Comparison of ENCODE assay signal across 28 mouse cellular contexts in the genomic region with DNA sequence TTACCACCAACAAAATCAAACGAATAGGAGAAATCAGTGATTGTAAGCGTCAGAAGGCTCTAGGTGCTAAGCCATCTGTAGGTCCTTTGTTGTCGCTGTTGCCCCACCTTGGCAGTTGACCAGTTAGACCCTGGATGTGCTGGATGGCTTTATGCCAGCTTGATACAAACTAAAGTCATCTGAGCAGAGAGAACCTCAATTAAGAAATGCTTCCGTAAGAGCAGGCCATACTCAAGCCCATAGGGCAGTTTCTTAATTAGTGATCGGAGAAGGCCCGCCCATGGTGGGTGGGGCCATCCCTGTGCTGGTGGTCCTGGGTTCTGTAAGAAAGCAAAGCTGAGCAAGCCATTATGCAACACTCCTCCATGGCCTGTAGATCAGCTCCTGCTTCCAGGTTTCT.
DNase-seq lines count a peak whose midpoint lies in the region; ATAC-seq and TF ChIP-seq lines count a peak whose summit lies in the region.
"Had no signal": no experiment of that assay in that cellular context is flagged by ENCODE, and none has a peak within 500 bp of the region (broad histone marks: within the 10 kb centered on the region; RNA-seq: fewer than 3 reads in every experiment).

No protein-coding gene starts in this region.

- no peaks in the 10 kb centered on the region for H3K9me3 ChIP-seq in forebrain, embryonic 13.5 days (replicated peaks)
- H3K9me3 ChIP-seq in forebrain, embryonic 12.5 days, result no peaks in the 10 kb centered on the region
- no peaks in the 10 kb centered on the region for H3K9me3 ChIP-seq in kidney, embryonic 16.5 days (ENCODE audit: low read length)
- H3K9me3 ChIP-seq in kidney, embryonic 14.5 days (ENCODE audit: control insufficient read depth, low read length), result no peaks in the 10 kb centered on the region
- H3K9me3 ChIP-seq in midbrain, postnatal 0 days (ENCODE audit: low read length), result no peaks in the 10 kb centered on the region
- no peaks in the 10 kb centered on the region for H3K9me3 ChIP-seq in midbrain, embryonic 11.5 days (ENCODE audit: control insufficient read depth, low read length)
- H3K9me3 ChIP-seq: embryonic facial prominence, embryonic 13.5 days; forebrain, embryonic 15.5 days; G1E; heart, embryonic 10.5 days; heart, embryonic 13.5 days; intestine, embryonic 15.5 days had no signal

- H3K9ac ChIP-seq in forebrain, embryonic 13.5 days, result no peak overlapping the region
- no peak overlapping the region for H3K9ac ChIP-seq in forebrain, embryonic 12.5 days
- no peak overlapping the region for H3K9ac ChIP-seq in kidney, embryonic 16.5 days (replicated peaks; ENCODE audit: low read length)
- H3K9ac ChIP-seq in kidney, embryonic 14.5 days (ENCODE audit: low read depth, low read length), result no peak overlapping the region
- no peak overlapping the region for H3K9ac ChIP-seq in midbrain, postnatal 0 days (replicated peaks; ENCODE audit: low read length, poor library complexity, severe bottlenecking)
- H3K9ac ChIP-seq in midbrain, embryonic 11.5 days (ENCODE audit: low read length), result no peak overlapping the region
- H3K9ac ChIP-seq: embryonic facial prominence, embryonic 13.5 days; forebrain, embryonic 15.5 days; heart, embryonic 13.5 days; hindbrain, embryonic 14.5 days; intestine, embryonic 15.5 days had no signal

- no peak overlapping the region for H3K4me2 ChIP-seq in forebrain, embryonic 13.5 days
- H3K4me2 ChIP-seq in forebrain, embryonic 12.5 days, result no peak overlapping the region
- no peak overlapping the region for H3K4me2 ChIP-seq in kidney, embryonic 16.5 days (replicated peaks; ENCODE audit: low read depth, low read length)
- no peak overlapping the region for H3K4me2 ChIP-seq in kidney, embryonic 14.5 days (replicated peaks; ENCODE audit: low read depth, low read length)
- no peak overlapping the region for H3K4me2 ChIP-seq in midbrain, postnatal 0 days (ENCODE audit: low read depth, low read length, poor library complexity, severe bottlenecking)
- H3K4me2 ChIP-seq in midbrain, embryonic 11.5 days, result no peak overlapping the region
- H3K4me2 ChIP-seq: embryonic facial prominence, embryonic 13.5 days; forebrain, embryonic 15.5 days; heart, embryonic 13.5 days; hindbrain, embryonic 14.5 days; intestine, embryonic 15.5 days had no signal

- H3K27me3 ChIP-seq in forebrain, embryonic 13.5 days, result no peaks in the 10 kb centered on the region
- no peaks in the 10 kb centered on the region for H3K27me3 ChIP-seq in forebrain, embryonic 12.5 days
- no peaks in the 10 kb centered on the region for H3K27me3 ChIP-seq in kidney, embryonic 16.5 days (ENCODE audit: insufficient read depth, low read length)
- H3K27me3 ChIP-seq in kidney, embryonic 14.5 days (ENCODE audit: control insufficient read depth, insufficient read depth, low read length), result no peaks in the 10 kb centered on the region
- no peaks in the 10 kb centered on the region for H3K27me3 ChIP-seq in midbrain, postnatal 0 days (ENCODE audit: insufficient read depth, low read length)
- no peaks in the 10 kb centered on the region for H3K27me3 ChIP-seq in midbrain, embryonic 11.5 days (ENCODE audit: control insufficient read depth, insufficient read depth, low read length)
- H3K27me3 ChIP-seq: CH12.LX; embryonic facial prominence, embryonic 13.5 days; forebrain, embryonic 15.5 days; heart, embryonic 13.5 days; intestine, embryonic 15.5 days; Patski had no signal

- no peaks in the 10 kb centered on the region for H3K36me3 ChIP-seq in forebrain, embryonic 13.5 days (ENCODE audit: poor library complexity, severe bottlenecking)
- H3K36me3 ChIP-seq in forebrain, embryonic 12.5 days (replicated peaks), result no peaks in the 10 kb centered on the region
- H3K36me3 ChIP-seq in kidney, embryonic 16.5 days (ENCODE audit: insufficient read depth, low read length), result no peaks in the 10 kb centered on the region
- no peaks in the 10 kb centered on the region for H3K36me3 ChIP-seq in kidney, embryonic 14.5 days (ENCODE audit: control insufficient read depth, insufficient read depth, low read length)
- no peaks in the 10 kb centered on the region for H3K36me3 ChIP-seq in midbrain, postnatal 0 days (ENCODE audit: insufficient read depth, low read length)
- no peaks in the 10 kb centered on the region for H3K36me3 ChIP-seq in midbrain, embryonic 11.5 days (ENCODE audit: control insufficient read depth, insufficient read depth, low read length)
- H3K36me3 ChIP-seq: embryonic facial prominence, embryonic 13.5 days; forebrain, embryonic 15.5 days; G1E; heart, embryonic 10.5 days; heart, embryonic 13.5 days; intestine, embryonic 15.5 days had no signal

- WGBS in forebrain, embryonic 13.5 days, result 65% methylated on average over 6 of the region's 6 CpGs
- WGBS in forebrain, embryonic 12.5 days, result 82% methylated on average over 6 of the region's 6 CpGs
- WGBS in kidney, embryonic 16.5 days, result 80% methylated on average over 6 of the region's 6 CpGs
- 87% methylated on average over 6 of the region's 6 CpGs for WGBS in kidney, embryonic 14.5 days
- 89% methylated on average over 6 of the region's 6 CpGs for WGBS in midbrain, postnatal 0 days
- WGBS in midbrain, embryonic 11.5 days, result 89% methylated on average over 6 of the region's 6 CpGs

- peak; percentile 33 for DNase-seq in midbrain, postnatal 0 days (ENCODE audit: low spot score)
- DNase-seq in midbrain, embryonic 11.5 days (ENCODE audit: low spot score, missing footprints), result no peak
- peak; percentile 63 for DNase-seq in brain, embryonic 14.5 days (ENCODE audit: low read depth)
- DNase-seq: adrenal gland, adult 2 months; adrenal gland, postnatal 14 days; B cell, adult 2 months; cerebellum, adult 11-12 months; cerebellum, adult 8-10 months; cerebellum, postnatal 25 days; gastrocnemius, postnatal 10 days; gastrocnemius, postnatal 36 days; heart, adult 2 months; heart, postnatal 14 days; heart, postnatal 4 days had no signal

- no peak for TF ChIP-seq POLR2A in brain, embryonic 14.5 days (IDR thresholded peaks at IDR 0.05; ENCODE audit: borderline replicate concordance, extremely low read depth, insufficient read depth, insufficient read length, poor library complexity, severe bottlenecking)

- no peak for TF ChIP-seq CTCF in midbrain, postnatal 0 days (IDR thresholded peaks at IDR 0.05)
- TF ChIP-seq CTCF in brain, embryonic 14.5 days (IDR thresholded peaks at IDR 0.05; ENCODE audit: borderline replicate concordance, extremely low read depth, insufficient read depth, insufficient read length), result no peak

- no peaks in the 10 kb centered on the region for H3K4me1 ChIP-seq in forebrain, embryonic 13.5 days
- H3K4me1 ChIP-seq in forebrain, embryonic 12.5 days, result no peaks in the 10 kb centered on the region
- no peaks in the 10 kb centered on the region for H3K4me1 ChIP-seq in kidney, embryonic 16.5 days (ENCODE audit: insufficient read depth, low read length)
- no peaks in the 10 kb centered on the region for H3K4me1 ChIP-seq in kidney, embryonic 14.5 days (ENCODE audit: control insufficient read depth, insufficient read depth, low read length)
- H3K4me1 ChIP-seq in midbrain, postnatal 0 days (ENCODE audit: insufficient read depth, low read length), result no peaks in the 10 kb centered on the region
- H3K4me1 ChIP-seq in midbrain, embryonic 11.5 days (ENCODE audit: control insufficient read depth, insufficient read depth, low read length), result no peaks in the 10 kb centered on the region
- H3K4me1 ChIP-seq: forebrain, embryonic 15.5 days; heart, embryonic 10.5 days; heart, embryonic 13.5 days; intestine, embryonic 15.5 days had no signal

- H3K27ac ChIP-seq in forebrain, embryonic 13.5 days, result no peak overlapping the region
- H3K27ac ChIP-seq in forebrain, embryonic 12.5 days, result no peak overlapping the region
- no peak overlapping the region for H3K27ac ChIP-seq in kidney, embryonic 16.5 days (ENCODE audit: low read length)
- no peak overlapping the region for H3K27ac ChIP-seq in kidney, embryonic 14.5 days (ENCODE audit: low read depth, low read length)
- H3K27ac ChIP-seq in midbrain, postnatal 0 days (ENCODE audit: low read depth, low read length), result no peak overlapping the region
- H3K27ac ChIP-seq in midbrain, embryonic 11.5 days (ENCODE audit: low read depth, low read length), result no peak overlapping the region
- H3K27ac ChIP-seq: embryonic facial prominence, embryonic 13.5 days; forebrain, embryonic 15.5 days; heart, adult 2 months; heart, embryonic 10.5 days; heart, embryonic 13.5 days; hindbrain, embryonic 14.5 days; intestine, embryonic 15.5 days had no signal

- no peak overlapping the region for H3K4me3 ChIP-seq in forebrain, embryonic 13.5 days
- H3K4me3 ChIP-seq in forebrain, embryonic 12.5 days (replicated peaks), result no peak overlapping the region
- H3K4me3 ChIP-seq in kidney, embryonic 16.5 days (ENCODE audit: low read length), result no peak overlapping the region
- H3K4me3 ChIP-seq in kidney, embryonic 14.5 days (ENCODE audit: low read length), result no peak overlapping the region
- no peak overlapping the region for H3K4me3 ChIP-seq in midbrain, postnatal 0 days (ENCODE audit: low read depth, low read length)
- no peak overlapping the region for H3K4me3 ChIP-seq in midbrain, embryonic 11.5 days (ENCODE audit: low read depth, low read length)
- H3K4me3 ChIP-seq: embryonic facial prominence, embryonic 13.5 days; erythroblast, embryonic 14.5 days; forebrain, embryonic 15.5 days; heart, adult 2 months; heart, embryonic 10.5 days; heart, embryonic 13.5 days; intestine, embryonic 15.5 days had no signal

- ATAC-seq in forebrain, embryonic 13.5 days, result peak; percentile 55; the same call in 1 of the 2 replicates
- no peak for ATAC-seq in forebrain, embryonic 12.5 days (ENCODE audit: low FRiP score)
- 0 out of 2 replicates have a peak, but pooled peaks have one; percentile 49 for ATAC-seq in kidney, embryonic 16.5 days (ENCODE audit: low FRiP score, low TSS enrichment)
- ATAC-seq in kidney, embryonic 14.5 days (ENCODE audit: low FRiP score, low TSS enrichment), result no peak
- ATAC-seq in midbrain, postnatal 0 days (ENCODE audit: low FRiP score), result no peak
- no peak for ATAC-seq in midbrain, embryonic 11.5 days (ENCODE audit: low FRiP score)
- ATAC-seq: forebrain, embryonic 15.5 days; intestine, embryonic 15.5 days; Patski had no signal

Comparison
In these comparisons a context has a peak if more than half of its experiments do, and no peak if none do; other contexts are left out.
1. ATAC-seq: peak in forebrain, embryonic 13.5 days (single experiment) and kidney, embryonic 16.5 days (single experiment); none in forebrain, embryonic 12.5 days (single experiment), kidney, embryonic 14.5 days (single experiment), midbrain, postnatal 0 days (single experiment) and midbrain, embryonic 11.5 days (single experiment).